Mouse (Mus musculus): ENCODE data around the gene Pramef25. TPM values are rescaled to one million over a fixed set of nuclear protein-coding genes. Genes with fewer than 3 reads are reported as not detected.
"Not testable (repeated sequence)": the region's sequence is repeated elsewhere in the genome, so short reads cannot be mapped to it uniquely, and the experiment has no call there.

Pramef25 gene
- polyA plus RNA-seq (2012; ENCODE audit: insufficient read depth, insufficient read length, missing spikeins) = not detected in 2 replicates

- H3K4me1 ChIP-seq (ENCODE audit: control insufficient read depth, insufficient read depth, insufficient read length, low read length); H3K27ac ChIP-seq (replicated peaks; ENCODE audit: low read depth, low read length); H3K4me3 ChIP-seq (ENCODE audit: insufficient read depth, low read depth, low read length): not testable (repeated sequence)
These were observed at the start of gene Pramef25 for GRCm38 (mm10) chr4:143950916-143951315. Gene Pramef25 (minus strand): TSS chr4:143951016.

DNA sequence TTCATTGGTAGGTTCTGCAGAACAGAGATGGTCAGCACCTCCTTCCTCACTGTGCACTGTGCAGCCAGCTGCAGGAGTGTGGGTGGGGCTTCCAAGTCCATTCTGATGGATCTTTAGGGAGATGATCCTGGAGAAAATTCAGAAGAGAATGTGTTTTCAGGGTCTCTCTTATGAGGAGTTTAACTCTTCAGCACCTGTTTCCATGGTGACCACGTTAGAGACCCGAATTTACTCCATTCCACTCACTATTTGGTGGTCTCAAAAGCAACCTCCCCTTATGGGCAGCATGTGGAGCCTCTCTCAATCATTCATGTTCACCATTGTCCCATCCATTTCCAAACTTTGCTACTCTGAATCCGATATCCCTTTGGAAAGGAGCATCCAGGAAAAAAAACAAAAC, 43.5 kb upstream of the Pramef25 start, which contains the start of gene Pramef17:
Gene Pramef17 (minus strand): TSS at position 101 of the 400 bp plus-strand sequence.
- not testable (repeated sequence) for H3K4me1 ChIP-seq (ENCODE audit: control insufficient read depth, insufficient read depth, insufficient read length, low read length); H3K27ac ChIP-seq (replicated peaks; ENCODE audit: low read depth, low read length); H3K4me3 ChIP-seq (ENCODE audit: insufficient read depth, low read depth, low read length)

DNA sequence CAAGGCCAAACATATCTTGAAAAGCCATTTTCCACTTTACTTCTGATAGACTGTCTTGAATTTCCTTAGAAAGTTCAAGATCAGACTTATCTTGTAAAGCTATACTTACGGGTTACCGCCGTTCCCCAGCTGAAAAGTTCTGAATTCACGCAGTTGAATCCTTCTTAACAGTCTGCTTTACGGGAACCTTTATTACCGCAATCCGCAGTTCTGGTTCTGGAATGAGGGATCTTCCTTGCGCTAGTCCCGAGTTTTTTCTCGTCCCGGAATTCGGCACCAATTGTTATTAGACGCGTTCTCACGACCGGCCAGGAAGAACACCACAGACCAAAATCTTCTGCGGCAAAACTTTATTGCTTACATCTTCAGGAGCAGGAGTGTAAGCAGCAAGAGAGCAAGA, 37.3 kb upstream of the Pramef25 start:
- H3K27ac ChIP-seq (replicated peaks; ENCODE audit: low read depth, low read length); H3K4me1 ChIP-seq (ENCODE audit: control insufficient read depth, insufficient read depth, insufficient read length, low read length): not testable (repeated sequence)

DNA sequence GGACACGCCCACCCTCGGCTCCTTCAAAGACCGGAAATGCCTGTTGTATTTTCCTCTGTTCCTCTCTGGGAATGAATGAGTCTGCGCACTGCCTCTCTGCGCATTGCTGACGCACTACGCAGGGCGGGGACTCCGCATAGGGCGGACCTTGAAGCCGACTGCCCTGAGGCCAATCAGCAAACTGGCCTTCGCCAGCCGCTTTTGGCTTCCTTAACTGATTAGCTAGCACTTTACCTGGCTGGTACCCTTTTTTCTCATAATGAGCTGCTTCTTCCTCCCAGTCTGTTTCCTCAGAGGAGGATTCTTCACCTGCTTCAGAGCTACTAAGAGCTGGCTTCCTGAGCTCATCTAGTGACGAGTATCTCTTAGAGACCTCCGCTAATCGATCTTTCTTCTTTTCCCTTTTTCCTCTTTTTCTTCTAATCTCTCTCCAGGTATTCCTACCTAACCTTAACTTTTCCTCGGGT, 36.7 kb upstream of the Pramef25 start:
- not testable (repeated sequence) for H3K4me3 ChIP-seq (ENCODE audit: insufficient read depth, low read depth, low read length); H3K4me1 ChIP-seq (ENCODE audit: control insufficient read depth, insufficient read depth, insufficient read length, low read length); H3K27ac ChIP-seq (replicated peaks; ENCODE audit: low read depth, low read length)

More for the DNA sequence above, 37.3 kb upstream of the Pramef25 start:
- H3K4me3 ChIP-seq (ENCODE audit: insufficient read depth, low read depth, low read length) = not testable (repeated sequence)

GRCm38 (mm10) chr4:143985733-143986132, 34.9 kb upstream of the Pramef25 start:
- not testable (repeated sequence) for H3K27ac ChIP-seq (replicated peaks; ENCODE audit: low read depth, low read length); H3K4me3 ChIP-seq (ENCODE audit: insufficient read depth, low read depth, low read length); H3K4me1 ChIP-seq (ENCODE audit: control insufficient read depth, insufficient read depth, insufficient read length, low read length)

GRCm38 (mm10) chr4:143985165-143985564, 34.3 kb upstream of the Pramef25 start:
- not testable (repeated sequence) for H3K4me3 ChIP-seq (ENCODE audit: insufficient read depth, low read depth, low read length); H3K27ac ChIP-seq (replicated peaks; ENCODE audit: low read depth, low read length); H3K4me1 ChIP-seq (ENCODE audit: control insufficient read depth, insufficient read depth, insufficient read length, low read length)

GRCm38 (mm10) chr4:143983446-143983845, 32.6 kb upstream of the Pramef25 start:
- not testable (repeated sequence) for H3K27ac ChIP-seq (replicated peaks; ENCODE audit: low read depth, low read length); H3K4me3 ChIP-seq (ENCODE audit: insufficient read depth, low read depth, low read length); H3K4me1 ChIP-seq (ENCODE audit: control insufficient read depth, insufficient read depth, insufficient read length, low read length)

GRCm38 (mm10) chr4:143966850-143967249, 16.0 kb upstream of the Pramef25 start, which contains the start of gene Gm13101:
Gene Gm13101 (minus strand): TSS chr4:143966950.
- not testable (repeated sequence) for H3K27ac ChIP-seq (replicated peaks; ENCODE audit: low read depth, low read length); H3K4me3 ChIP-seq (ENCODE audit: insufficient read depth, low read depth, low read length); H3K4me1 ChIP-seq (ENCODE audit: control insufficient read depth, insufficient read depth, insufficient read length, low read length)

- not testable (repeated sequence) for H3K27ac ChIP-seq (replicated peaks; ENCODE audit: low read depth, low read length); H3K4me3 ChIP-seq (ENCODE audit: insufficient read depth, low read depth, low read length); H3K4me1 ChIP-seq (ENCODE audit: control insufficient read depth, insufficient read depth, insufficient read length, low read length)
These were observed 50.5 kb downstream of the Pramef25 start, which contains the start of gene Pramef6 for GRCm38 (mm10) chr4:143900280-143900679. Gene Pramef6 (minus strand): TSS chr4:143900380.

Other genes starting within 250 kb of the Pramef25 start
- not detected in 2 replicates for gene Gm13089, start 248.3 kb downstream of the Pramef25 start, polyA plus RNA-seq (2012; ENCODE audit: insufficient read depth, insufficient read length, missing spikeins)
- gene Gm13078, start 231.6 kb downstream of the Pramef25 start, polyA plus RNA-seq (2012; ENCODE audit: insufficient read depth, insufficient read length, missing spikeins) = not detected in 2 replicates
- not detected in 2 replicates for gene Gm13023, start 161.7 kb downstream of the Pramef25 start, polyA plus RNA-seq (2012; ENCODE audit: insufficient read depth, insufficient read length, missing spikeins)
- not detected in 2 replicates for gene Gm13084, start 134.9 kb downstream of the Pramef25 start, polyA plus RNA-seq (2012; ENCODE audit: insufficient read depth, insufficient read length, missing spikeins)
- gene Gm13103, start 104.5 kb downstream of the Pramef25 start, polyA plus RNA-seq (2012; ENCODE audit: insufficient read depth, insufficient read length, missing spikeins) = not detected in 2 replicates
- not detected in 2 replicates for gene Pramef6, start 50.6 kb downstream of the Pramef25 start, polyA plus RNA-seq (2012; ENCODE audit: insufficient read depth, insufficient read length, missing spikeins)
- not detected in 2 replicates for gene Gm13101, start 15.9 kb upstream of the Pramef25 start, polyA plus RNA-seq (2012; ENCODE audit: insufficient read depth, insufficient read length, missing spikeins)
- not detected in 2 replicates for gene Pramef17, start 43.4 kb upstream of the Pramef25 start, polyA plus RNA-seq (2012; ENCODE audit: insufficient read depth, insufficient read length, missing spikeins)
- not detected in 2 replicates for gene Pramel4, start 108.1 kb upstream of the Pramef25 start, polyA plus RNA-seq (2012; ENCODE audit: insufficient read depth, insufficient read length, missing spikeins)
- not detected in 2 replicates for gene Gm13102, start 155.5 kb upstream of the Pramef25 start, polyA plus RNA-seq (2012; ENCODE audit: insufficient read depth, insufficient read length, missing spikeins)
- not detected in 2 replicates for gene Oog3, start 211.6 kb upstream of the Pramef25 start, polyA plus RNA-seq (2012; ENCODE audit: insufficient read depth, insufficient read length, missing spikeins)
- gene Oog2, start 239.7 kb upstream of the Pramef25 start, polyA plus RNA-seq (2012; ENCODE audit: insufficient read depth, insufficient read length, missing spikeins) = not detected in 2 replicates

All from brown adipose tissue, adult 24 weeks (tissue).